Mouse (Mus musculus): ENCODE measurements around the gene Bmpr1a. TPM values are rescaled to one million over a fixed set of nuclear protein-coding genes. Genes with fewer than 3 reads are reported as not detected.

The Bmpr1a gene
- total RNA-seq, 2 experiments from 2014 or later, result 31.0 to 35.9 TPM

GRCm38 (mm10) chr14:34528804-34529203, 25.7 kb upstream of the Bmpr1a start:
- no peak for TF ChIP-seq CTCF (IDR thresholded peaks at IDR 0.05)
- H3K27ac ChIP-seq, result no peak overlapping the region
- DNase-seq (ENCODE audit: extremely low spot score in 1 of 2, low spot score in 2 of 2), result no peak
- intact Hi-C loops (cut with DNase I), result no loop called here
- H3K4me3 ChIP-seq, result no peak overlapping the region

- Histone ChIP-seq H3K4me3 (no peak within 1 kb of the TSS), H3K27ac (no peak within 1 kb of the TSS)
- intact Hi-C loops (cut with DNase I), result no loop called here
- TF ChIP-seq CTCF (IDR thresholded peaks at IDR 0.05), result no peak
- no peak for DNase-seq (ENCODE audit: extremely low spot score in 1 of 2, low spot score in 2 of 2)
Measured at GRCm38 (mm10) chr14:34522701-34523100, 19.6 kb upstream of the Bmpr1a start, which contains the start of gene 9230112D13Rik. TSS of gene 9230112D13Rik (minus strand) at chr14:34522801.

- no peak for TF ChIP-seq CTCF (IDR thresholded peaks at IDR 0.05)
- no peak for DNase-seq (ENCODE audit: extremely low spot score in 1 of 2, low spot score in 2 of 2)
- Histone ChIP-seq H3K4me3 (no peak overlapping the region), H3K27ac (no peak overlapping the region)
- intact Hi-C loops (cut with DNase I), result no loop called here
Measured at GRCm38 (mm10) chr14:34517959-34518544, 14.9 kb upstream of the Bmpr1a start.

GRCm38 (mm10) chr14:34516960-34517577, 13.9 kb upstream of the Bmpr1a start:
- intact Hi-C loops (cut with DNase I), result no loop called here
- no peak overlapping the region for H3K27ac ChIP-seq
- no peak for TF ChIP-seq CTCF (IDR thresholded peaks at IDR 0.05)

GRCm38 (mm10) chr14:34515860-34516259, 12.7 kb upstream of the Bmpr1a start:
- no peak overlapping the region for H3K27ac ChIP-seq
- TF ChIP-seq CTCF (IDR thresholded peaks at IDR 0.05), result no peak
- H3K4me3 ChIP-seq, result no peak overlapping the region
- intact Hi-C loops (cut with DNase I), result no loop called here
- no peak for DNase-seq (ENCODE audit: extremely low spot score in 1 of 2, low spot score in 2 of 2)

More at GRCm38 (mm10) chr14:34516960-34517577, 13.9 kb upstream of the Bmpr1a start:
- no peak for DNase-seq (ENCODE audit: extremely low spot score in 1 of 2, low spot score in 2 of 2)
- H3K4me3 ChIP-seq, result no peak overlapping the region

GRCm38 (mm10) chr14:34514120-34514519, 11.0 kb upstream of the Bmpr1a start:
- H3K4me3 ChIP-seq, result no peak overlapping the region
- intact Hi-C loops (cut with DNase I), result no loop called here
- no peak for DNase-seq (ENCODE audit: extremely low spot score in 1 of 2, low spot score in 2 of 2)
- TF ChIP-seq CTCF (IDR thresholded peaks at IDR 0.05), result no peak
- no peak overlapping the region for H3K27ac ChIP-seq

GRCm38 (mm10) chr14:34512602-34513001, 9.5 kb upstream of the Bmpr1a start:
- no peak for TF ChIP-seq CTCF (IDR thresholded peaks at IDR 0.05)
- DNase-seq (ENCODE audit: extremely low spot score in 1 of 2, low spot score in 2 of 2), result no peak
- no peak overlapping the region for H3K27ac ChIP-seq

GRCm38 (mm10) chr14:34511901-34512300, 8.8 kb upstream of the Bmpr1a start:
- Histone ChIP-seq H3K27ac (no peak overlapping the region), H3K4me3 (no peak overlapping the region)
- DNase-seq (ENCODE audit: extremely low spot score in 1 of 2, low spot score in 2 of 2), result no peak
- no peak for TF ChIP-seq CTCF (IDR thresholded peaks at IDR 0.05)
- intact Hi-C loops (cut with DNase I), result no loop called here

More at GRCm38 (mm10) chr14:34512602-34513001, 9.5 kb upstream of the Bmpr1a start:
- intact Hi-C loops (cut with DNase I), result no loop called here
- no peak overlapping the region for H3K4me3 ChIP-seq

- no peak overlapping the region for H3K27ac ChIP-seq
Measured at GRCm38 (mm10) chr14:34508842-34509439, 5.8 kb upstream of the Bmpr1a start.

GRCm38 (mm10) chr14:34508187-34508840, 5.2 kb upstream of the Bmpr1a start:
- DNase-seq (ENCODE audit: extremely low spot score in 1 of 2, low spot score in 2 of 2), result no peak
- intact Hi-C loops (cut with DNase I), result no loop called here
- no peak for TF ChIP-seq CTCF (IDR thresholded peaks at IDR 0.05)
- Histone ChIP-seq H3K27ac (no peak overlapping the region), H3K4me3 (no peak overlapping the region)

More at GRCm38 (mm10) chr14:34508842-34509439, 5.8 kb upstream of the Bmpr1a start:
- intact Hi-C loops (cut with DNase I), result no loop called here
- H3K4me3 ChIP-seq, result no peak overlapping the region
- TF ChIP-seq CTCF (IDR thresholded peaks at IDR 0.05), result no peak
- DNase-seq (ENCODE audit: extremely low spot score in 1 of 2, low spot score in 2 of 2), result no peak

GRCm38 (mm10) chr14:34505309-34505708, 2.2 kb upstream of the Bmpr1a start:
- intact Hi-C loops (cut with DNase I), result no loop called here

GRCm38 (mm10) chr14:34504377-34504776, 1.2 kb upstream of the Bmpr1a start:
- intact Hi-C loops (cut with DNase I), result loop anchor here (5.0 kb wide), 1 partner anchor 168 kb away; the partner anchor contains the start of gene Wapl
- Histone ChIP-seq H3K4me3 (no peak overlapping the region), H3K27ac (no peak overlapping the region)
- TF ChIP-seq CTCF (IDR thresholded peaks at IDR 0.05), result no peak
- DNase-seq (ENCODE audit: extremely low spot score in 1 of 2, low spot score in 2 of 2), result no peak

More at GRCm38 (mm10) chr14:34505309-34505708, 2.2 kb upstream of the Bmpr1a start:
- no peak for DNase-seq (ENCODE audit: extremely low spot score in 1 of 2, low spot score in 2 of 2)
- no peak overlapping the region for H3K27ac ChIP-seq
- no peak for TF ChIP-seq CTCF (IDR thresholded peaks at IDR 0.05)
- H3K4me3 ChIP-seq, result no peak overlapping the region
